ENCODE assay signal across 16 mouse cellular contexts in the genomic region with DNA sequence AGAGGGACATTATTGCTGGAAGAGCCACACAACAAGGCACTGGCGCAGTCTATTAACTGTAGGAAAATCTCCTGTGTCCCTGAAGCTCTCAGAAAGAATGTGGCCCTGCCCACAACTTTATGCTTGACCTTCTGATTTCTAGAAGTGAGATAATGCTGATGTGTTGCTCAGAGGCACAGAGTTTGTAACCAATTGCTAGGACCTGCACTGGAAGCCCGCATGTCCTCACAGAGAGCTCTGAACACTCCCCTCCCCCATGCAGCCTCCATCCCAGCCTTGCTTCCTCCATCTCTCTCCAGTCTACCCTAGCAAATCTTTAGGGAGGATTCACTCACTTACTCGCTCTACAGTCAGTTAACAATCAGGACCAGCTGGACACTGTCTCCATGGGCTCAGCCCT.
DNase-seq lines count a peak whose midpoint lies in the region; TF ChIP-seq lines count a peak whose summit lies in the region.
"Had no signal": no experiment of that assay in that cellular context is flagged by ENCODE, and none has a peak within 500 bp of the region (broad histone marks: within the 10 kb centered on the region; RNA-seq: fewer than 3 reads in every experiment).

No protein-coding gene starts in this region.

- 87% methylated on average over 3 of the region's 3 CpGs for WGBS in heart, adult 2 months

- no peak for TF ChIP-seq POLR2A in heart, adult 2 months (IDR thresholded peaks at IDR 0.05; ENCODE audit: insufficient read depth, low read depth, low read length)

- no peaks in the 10 kb centered on the region for H3K36me3 ChIP-seq in heart, adult 2 months (ENCODE audit: control insufficient read depth, insufficient read depth, low read length)
- H3K36me3 ChIP-seq: embryonic facial prominence, embryonic 13.5 days; forebrain, embryonic 12.5 days; heart, embryonic 13.5 days; hindbrain, embryonic 12.5 days had no signal

- no peak overlapping the region for H3K4me3 ChIP-seq in heart, adult 2 months
- H3K4me3 ChIP-seq: embryonic facial prominence, embryonic 13.5 days; forebrain, embryonic 12.5 days; heart, embryonic 13.5 days; hindbrain, embryonic 12.5 days had no signal

- peaks cover 3% of the 10 kb centered on the region; the same call in 1 of the 2 replicates for H3K4me1 ChIP-seq in heart, adult 2 months (ENCODE audit: control insufficient read depth, insufficient read depth, low read length)
- H3K4me1 ChIP-seq: forebrain, embryonic 12.5 days; hindbrain, embryonic 12.5 days had no signal

- no peaks in the 10 kb centered on the region for H3K79me2 ChIP-seq in heart, adult 2 months (replicated peaks; ENCODE audit: control insufficient read depth, insufficient read depth, low read length)

- no peak overlapping the region for H3K9ac ChIP-seq in heart, adult 2 months (ENCODE audit: low read depth, low read length)
- H3K9ac ChIP-seq: embryonic facial prominence, embryonic 13.5 days; forebrain, embryonic 12.5 days; heart, embryonic 13.5 days; hindbrain, embryonic 12.5 days had no signal

- TF ChIP-seq EP300 in heart, adult 2 months (IDR thresholded peaks at IDR 0.05; ENCODE audit: insufficient read depth, low read depth, low read length): no peak

- intact Hi-C loops in heart, adult 2 months (cut with DNase I): no loop called here
- intact Hi-C loops in heart, postnatal 25 days (cut with DNase I): no loop called here

- H3K27me3 ChIP-seq in heart, adult 2 months (ENCODE audit: control insufficient read depth, insufficient read depth, low read length): no peaks in the 10 kb centered on the region
- H3K27me3 ChIP-seq: embryonic facial prominence, embryonic 13.5 days; forebrain, embryonic 12.5 days; heart, embryonic 13.5 days; hindbrain, embryonic 12.5 days had no signal

- peak overlapping the region; percentile 65; the same call in 1 of the 2 replicates for H3K27ac ChIP-seq in heart, adult 2 months
- H3K27ac ChIP-seq: embryonic facial prominence, embryonic 13.5 days; forebrain, embryonic 12.5 days; heart, embryonic 13.5 days; hindbrain, embryonic 12.5 days had no signal

- DNase-seq in heart, adult 2 months: no peak
- no peak for DNase-seq in heart, postnatal 25 days (ENCODE audit: low spot score)
- DNase-seq in adrenal gland, adult 2 months: peak; percentile 75
- DNase-seq in adrenal gland, postnatal 14 days: peak; percentile 68
- peak; percentile 55 for DNase-seq in testis, postnatal 10 days (ENCODE audit: low spot score)
- no peak for DNase-seq in gastrocnemius, postnatal 4 days (ENCODE audit: low spot score in 2 of 2)
- DNase-seq in embryo, embryonic 9.5 days (ENCODE audit: extremely low spot score): no peak
- DNase-seq: cerebellum, adult 11 months; cerebellum, adult 9-10 months; cerebellum, postnatal 25 days; gastrocnemius, postnatal 14 days; heart, postnatal 4 days had no signal

- TF ChIP-seq CTCF in heart, adult 2 months (IDR thresholded peaks at IDR 0.05): no peak

Comparison
In these comparisons a context has a peak if more than half of its experiments do, and no peak if none do; other contexts are left out.
1. DNase-seq: peak in adrenal gland, adult 2 months (single experiment), adrenal gland, postnatal 14 days (single experiment) and testis, postnatal 10 days (single experiment); none in heart, adult 2 months (0 of 2), heart, postnatal 25 days (single experiment), gastrocnemius, postnatal 4 days (0 of 2) and embryo, embryonic 9.5 days (single experiment).